Mouse (Mus musculus) kidney, postnatal 14 days (tissue): Measurements from ENCODE around the gene Ppp1r12a.

ENCODE experiments used
- DNase-seq: peaks from one replicate; pipeline ENCODE4 v3.0.0; 2022; ENCODE audit warnings: mixed read lengths

Gene Ppp1r12a

GRCm38 (mm10) chr10:108161261-108162256 is at the start of gene Ppp1r12a:
Gene Ppp1r12a, plus strand, starts transcription at chr10:108162193.
- peak; percentile 98 for DNase-seq

GRCm38 (mm10) chr10:108113361-108114237 is 48.4 kb upstream of the Ppp1r12a start:
- no peak for DNase-seq

GRCm38 (mm10) chr10:108118200-108119163 is 43.5 kb upstream of the Ppp1r12a start:
- no peak for DNase-seq

- DNase-seq = no peak
Measured at GRCm38 (mm10) chr10:108119416-108119815, 42.6 kb upstream of the Ppp1r12a start.

DNA sequence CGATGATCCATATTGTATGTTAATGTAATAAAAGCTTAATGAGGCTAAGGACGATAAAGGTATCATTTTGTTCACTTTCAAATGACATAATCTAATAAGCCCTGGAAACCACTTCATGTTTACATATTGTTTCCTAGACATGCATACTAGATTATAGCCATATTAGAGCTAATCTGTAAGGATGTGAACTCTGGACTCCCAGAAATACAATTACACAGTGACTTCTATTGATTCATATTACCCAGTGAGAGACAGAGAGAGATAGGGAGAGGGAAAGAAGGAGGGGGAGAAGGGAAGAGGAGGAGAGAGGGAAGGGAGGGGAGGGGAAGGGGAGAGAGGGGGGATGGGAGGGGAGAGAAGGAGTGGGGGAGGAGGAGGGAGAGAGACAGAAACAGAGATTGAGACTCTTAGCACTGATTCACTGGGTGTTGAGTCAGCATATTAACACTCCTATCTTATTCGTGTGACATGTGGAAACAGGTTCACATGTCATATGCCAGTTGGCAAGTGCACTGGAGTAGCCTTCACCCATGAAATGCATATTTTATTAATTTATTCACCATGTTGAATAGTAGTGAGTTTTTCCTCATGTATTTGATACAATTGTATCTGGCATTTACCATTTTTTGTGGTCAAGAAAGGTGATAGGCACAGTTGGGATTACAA is 36.9 kb upstream of the Ppp1r12a start:
- DNase-seq = no peak

GRCm38 (mm10) chr10:108129167-108129566 is 32.8 kb upstream of the Ppp1r12a start:
- no peak for DNase-seq

DNA sequence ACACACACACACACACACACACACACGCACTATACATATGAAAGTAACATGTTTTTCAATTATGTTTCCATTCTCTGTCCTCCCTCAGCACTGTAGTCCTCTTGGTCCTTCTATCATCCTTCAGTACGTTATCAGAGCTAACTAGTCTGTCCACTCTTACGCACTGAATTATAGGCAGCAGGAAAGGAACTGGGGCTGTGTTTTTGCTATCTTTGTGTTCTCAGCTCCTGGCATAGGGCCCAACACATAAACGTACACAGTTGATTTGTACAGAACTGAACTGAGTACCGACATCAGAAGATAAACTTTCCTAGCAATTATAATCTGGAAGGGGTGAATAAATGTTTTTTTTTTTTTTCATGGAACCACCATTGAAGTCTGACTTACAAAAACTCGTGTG is 30.1 kb upstream of the Ppp1r12a start:
- DNase-seq = no peak

GRCm38 (mm10) chr10:108133253-108133652 is 28.7 kb upstream of the Ppp1r12a start:
- DNase-seq = no peak

GRCm38 (mm10) chr10:108133745-108134144 is 28.2 kb upstream of the Ppp1r12a start:
- no peak for DNase-seq

- no peak for DNase-seq
Measured at GRCm38 (mm10) chr10:108138347-108138746, 23.6 kb upstream of the Ppp1r12a start.

DNA sequence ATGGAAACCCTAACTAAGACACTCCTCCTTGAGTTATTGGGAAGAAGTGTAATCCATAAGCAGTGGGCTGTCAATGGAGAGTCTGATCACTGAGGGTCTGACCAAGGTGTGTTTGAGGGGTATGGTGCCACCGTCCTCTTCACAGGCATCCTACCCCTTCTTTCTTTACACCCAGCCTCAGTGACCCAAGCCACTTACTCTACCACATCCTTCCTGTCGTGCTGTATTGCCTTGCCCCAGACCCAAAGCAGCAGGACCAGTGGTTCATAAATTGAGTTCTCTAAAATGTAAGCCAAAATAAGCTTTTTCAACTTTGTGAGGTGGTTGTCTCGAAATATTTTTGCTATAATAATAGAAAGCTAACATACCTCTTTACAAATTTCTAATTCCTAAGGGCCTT is 22.2 kb upstream of the Ppp1r12a start:
- DNase-seq = no peak

DNA sequence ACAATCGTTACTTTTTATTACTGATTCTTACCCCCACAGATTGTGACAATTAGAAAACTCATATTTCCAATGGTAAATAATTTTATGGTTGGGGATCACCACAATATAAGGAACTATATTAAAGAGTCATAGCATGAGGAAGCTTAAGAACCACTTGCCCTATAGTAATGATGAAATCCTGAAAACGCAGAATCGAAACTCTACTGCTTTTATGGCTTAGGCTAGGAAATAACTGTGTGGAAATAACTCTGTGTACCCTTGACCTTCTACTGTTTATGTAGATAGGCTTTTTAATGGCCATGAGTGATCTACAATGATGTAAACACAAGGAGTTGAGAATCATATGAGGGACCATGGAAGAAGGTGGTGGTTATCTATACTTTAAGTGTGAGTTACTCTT is 21.3 kb upstream of the Ppp1r12a start:
- no peak for DNase-seq

GRCm38 (mm10) chr10:108143991-108144525 is 17.9 kb upstream of the Ppp1r12a start:
- no peak for DNase-seq

DNA sequence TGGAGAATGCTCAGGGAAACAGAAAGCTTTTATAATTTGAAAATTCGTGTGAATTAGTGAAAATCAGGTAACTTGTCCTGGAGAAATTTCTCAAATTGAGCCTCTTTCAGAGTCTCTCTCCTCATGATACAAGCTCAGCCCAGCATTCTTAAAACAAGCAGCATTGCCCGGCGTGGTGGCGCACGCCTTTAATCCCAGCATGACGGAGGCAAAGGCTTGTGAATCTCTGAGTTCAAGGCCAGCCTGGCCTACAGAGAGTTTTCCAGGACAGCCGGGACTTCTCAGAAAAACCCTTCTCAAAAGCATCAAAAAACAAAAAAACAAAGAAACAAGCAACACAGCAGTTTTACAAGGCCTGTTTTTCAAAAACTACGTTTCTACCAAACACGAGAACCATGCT is 16.3 kb upstream of the Ppp1r12a start:
- no peak for DNase-seq

GRCm38 (mm10) chr10:108147031-108147430 is 15.0 kb upstream of the Ppp1r12a start:
- DNase-seq = no peak

DNA sequence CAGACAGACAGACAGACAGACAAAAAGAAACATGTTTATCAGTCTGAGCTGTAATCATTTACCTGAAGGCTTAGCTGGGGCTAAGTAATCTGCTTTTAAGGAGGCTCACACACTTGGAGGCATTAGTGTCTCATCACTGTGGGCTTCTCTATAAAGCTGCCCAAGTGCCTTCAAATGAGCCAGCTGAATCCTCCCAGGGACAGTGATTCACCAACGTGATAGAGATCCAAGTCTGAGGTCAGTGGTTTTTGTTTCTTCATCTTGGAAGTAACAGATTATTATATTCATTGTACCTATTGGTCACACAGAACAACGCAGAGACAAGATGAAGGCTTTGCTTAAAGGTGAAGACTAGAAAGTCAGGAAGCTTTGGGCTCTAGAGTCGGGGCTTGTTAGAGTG is 8.7 kb upstream of the Ppp1r12a start:
- no peak for DNase-seq

- peak; percentile 17 for DNase-seq
Measured at GRCm38 (mm10) chr10:108155042-108155686, 6.8 kb upstream of the Ppp1r12a start.

GRCm38 (mm10) chr10:108155687-108156067 is 6.3 kb upstream of the Ppp1r12a start:
- DNase-seq = no peak

GRCm38 (mm10) chr10:108156128-108156527 is 5.9 kb upstream of the Ppp1r12a start:
- DNase-seq = no peak

GRCm38 (mm10) chr10:108159002-108159401 is 3.0 kb upstream of the Ppp1r12a start:
- no peak for DNase-seq
